In genomic region chr1:170933386-170933920, GRCm38 (mm10) we compare ENCODE assay signal across 39 mouse cellular contexts. TPM values are rescaled to one million over a fixed set of nuclear protein-coding genes. Genes with fewer than 3 reads are reported as not detected.
"Had no signal": no experiment of that assay in that cellular context is flagged by ENCODE, and none has a peak within 500 bp of the region (broad histone marks: within the 10 kb centered on the region; RNA-seq: fewer than 3 reads in every experiment).

No protein-coding gene starts in this region.

- DNase-seq: gastrocnemius, postnatal 14 days; gastrocnemius, postnatal 36 days; heart, adult 11 months; heart, adult 2 months; heart, postnatal 14 days; heart, postnatal 36 days; kidney, adult 11 months; kidney, adult 2 months; kidney, adult 9 months; kidney, postnatal 14 days; kidney, postnatal 36 days; layer of hippocampus, adult 9-11 months; layer of hippocampus, postnatal 36 days; left cerebral cortex, postnatal 4 days had no signal

- H3K27me3 ChIP-seq: heart, embryonic 13.5 days; heart, embryonic 15.5 days; hindbrain, embryonic 13.5 days; hindbrain, embryonic 15.5 days; kidney, embryonic 15.5 days; limb, embryonic 13.5 days; limb, embryonic 15.5 days; liver, embryonic 12.5 days had no signal

- H3K27ac ChIP-seq: heart, adult 2 months; heart, embryonic 13.5 days; heart, embryonic 15.5 days; hindbrain, embryonic 13.5 days; hindbrain, embryonic 15.5 days; hindbrain, postnatal 0 days; kidney, embryonic 15.5 days; kidney, postnatal 0 days; limb, embryonic 13.5 days; limb, embryonic 15.5 days; liver, embryonic 12.5 days had no signal

- H3K4me3 ChIP-seq: heart, adult 2 months; heart, embryonic 13.5 days; heart, embryonic 15.5 days; hindbrain, embryonic 13.5 days; hindbrain, embryonic 15.5 days; kidney, embryonic 15.5 days; limb, embryonic 13.5 days; limb, embryonic 15.5 days; liver, embryonic 12.5 days had no signal

- H3K9ac ChIP-seq: heart, embryonic 13.5 days; heart, embryonic 15.5 days; hindbrain, embryonic 13.5 days; hindbrain, embryonic 15.5 days; kidney, embryonic 15.5 days; limb, embryonic 13.5 days; limb, embryonic 15.5 days; liver, embryonic 12.5 days had no signal

- H3K9me3 ChIP-seq: heart, embryonic 15.5 days; hindbrain, embryonic 13.5 days; hindbrain, embryonic 15.5 days; kidney, embryonic 15.5 days; limb, embryonic 13.5 days; limb, embryonic 15.5 days; liver, embryonic 12.5 days had no signal

- H3K4me2 ChIP-seq: heart, embryonic 11.5 days; heart, embryonic 13.5 days; heart, embryonic 15.5 days; hindbrain, embryonic 13.5 days; hindbrain, embryonic 15.5 days; kidney, embryonic 15.5 days; limb, embryonic 13.5 days; limb, embryonic 15.5 days; liver, embryonic 12.5 days had no signal

- ATAC-seq: hindbrain, postnatal 0 days; intestine, embryonic 16.5 days; liver, embryonic 12.5 days had no signal

- H3K4me1 ChIP-seq: heart, embryonic 13.5 days; heart, embryonic 15.5 days; hindbrain, embryonic 13.5 days; hindbrain, embryonic 15.5 days; kidney, embryonic 15.5 days; limb, embryonic 13.5 days; limb, embryonic 15.5 days; liver, embryonic 12.5 days had no signal

- H3K36me3 ChIP-seq: heart, embryonic 13.5 days; heart, embryonic 15.5 days; hindbrain, embryonic 13.5 days; hindbrain, embryonic 15.5 days; kidney, embryonic 15.5 days; limb, embryonic 13.5 days; limb, embryonic 15.5 days; liver, embryonic 12.5 days had no signal

RNA-seq across cellular contexts. Expression of gene Fcrla, which starts 6.1 kb away (rescaled TPM):
- total RNA-seq: gastrocnemius, adult 18-20 months; gastrocnemius, adult 8-10 months; hindbrain, postnatal 0 days; layer of hippocampus, adult 18-20 months; layer of hippocampus, adult 8-10 months; layer of hippocampus, postnatal 36 days; left cerebral cortex, adult 18-20 months; left cerebral cortex, adult 8-10 months; left cerebral cortex, postnatal 10 days; left cerebral cortex, postnatal 25 days; left cerebral cortex, postnatal 4 days had no signal
- polyA plus RNA-seq: hindbrain, embryonic 11.5 days; hindbrain, embryonic 13.5 days; hindbrain, embryonic 15.5 days; hindbrain, postnatal 0 days; intestine, embryonic 14.5 days; intestine, embryonic 16.5 days; kidney, embryonic 15.5 days; kidney, postnatal 0 days; limb, embryonic 11.5 days; limb, embryonic 13.5 days had no signal

RNA-seq across cellular contexts. Expression of gene Fcrlb, which starts 20.7 kb away (rescaled TPM):
- total RNA-seq: gastrocnemius, adult 18-20 months; gastrocnemius, adult 8-10 months; gastrocnemius, postnatal 14 days; gastrocnemius, postnatal 36 days; heart, adult 2 months; heart, postnatal 14 days; heart, postnatal 36 days; hematopoietic stem cell, adult 5-6 weeks; left cerebral cortex, postnatal 4 days had no signal
- polyA plus RNA-seq: heart, adult 2 months; heart, embryonic 11.5 days; heart, embryonic 13.5 days; heart, embryonic 15.5 days; heart, postnatal 0 days; hindbrain, embryonic 11.5 days; intestine, embryonic 14.5 days; kidney, embryonic 15.5 days; limb, embryonic 11.5 days had no signal

RNA-seq across cellular contexts. Expression of gene Gm26620, which starts 48.6 kb away (rescaled TPM):
- total RNA-seq: hematopoietic stem cell, adult 5-6 weeks had no signal
- polyA plus RNA-seq: hindbrain, embryonic 11.5 days; limb, embryonic 11.5 days had no signal
